Mouse (Mus musculus) E14TG2a.4 (cell line): Measurements from ENCODE around the gene Rtn4.
A peak's percentile ranks its signal among the peaks of the same experiment; 100 is the strongest.
"Not testable (repeated sequence)": the region's sequence is repeated elsewhere in the genome, so short reads cannot be mapped to it uniquely, and the experiment has no call there.

Experiments
- H3K27me3 ChIP-seq: 2 replicates; pipeline ENCODE4 v1.6.1; 2014; ENCODE audit warnings: low read length, control low read depth; ENCODE audit not compliant: insufficient read depth
- H3K36me3 ChIP-seq: 2 replicates; pipeline ENCODE4 v1.6.1; 2014; ENCODE audit warnings: low read length, control low read depth; ENCODE audit not compliant: insufficient read depth
- H3K4me1 ChIP-seq: replicated peaks from 2 replicates; pipeline ENCODE4 v1.6.1; 2014; ENCODE audit warnings: low read depth, low read length, control low read depth
- H3K4me3 ChIP-seq: replicated peaks from 2 replicates; pipeline ENCODE4 v1.5.1; 2014; ENCODE audit warnings: mild to moderate bottlenecking, low read length
- H3K9me3 ChIP-seq: 2 replicates; pipeline ENCODE4 v1.6.1; 2014; ENCODE audit warnings: low read length, control low read depth
- CTCF ChIP-seq: conservative IDR thresholded peaks from 2 replicates; pipeline ENCODE4 v1.5.1; 2014; ENCODE audit warnings: low read length
- NANOG ChIP-seq: IDR thresholded peaks from 2 replicates; pipeline ENCODE4 v1.6.1; 2014; ENCODE audit warnings: borderline replicate concordance, low read length, mixed read lengths
- POU5F1 ChIP-seq: IDR thresholded peaks from 2 replicates; pipeline ENCODE4 v1.6.1; 2014; ENCODE audit warnings: low read length, borderline replicate concordance

Gene Rtn4

GRCm38 (mm10) chr11:29692683-29693272 lies at the start of gene Rtn4:
Rtn4 (plus strand) TSS chr11:29692947.
- Histone ChIP-seq H3K4me3 (peak within 1 kb of the TSS; percentile 98), H3K36me3 (peaks cover 26% of the 10 kb centered on the region), H3K9me3 (no peaks in the 10 kb centered on the region), H3K4me1 (peaks cover 51% of the 10 kb centered on the region), H3K27me3 (no peaks in the 10 kb centered on the region)
- TF ChIP-seq CTCF, result no peak; the same call in 1 of the 2 replicates
- no peak for TF ChIP-seq POU5F1
- no peak for TF ChIP-seq NANOG

DNA sequence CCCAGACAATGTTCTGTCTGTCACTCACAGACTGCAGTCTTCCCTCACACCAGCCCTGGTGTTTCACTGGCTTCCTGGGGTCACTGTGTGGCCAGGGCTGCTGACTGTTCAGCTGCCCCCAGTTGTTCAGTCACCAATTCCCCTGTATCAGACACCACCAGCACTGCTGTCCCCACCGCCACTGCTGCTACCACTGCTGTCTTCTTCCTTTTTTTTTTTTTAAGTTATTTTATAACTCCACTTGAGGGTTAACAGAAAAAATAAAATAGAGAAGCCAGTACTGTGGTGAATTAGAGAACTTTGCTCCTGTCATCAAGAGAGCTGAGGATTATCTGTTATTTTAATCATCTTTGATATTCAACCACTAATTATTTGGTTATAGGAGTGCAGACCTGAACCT lies 48.3 kb upstream of the Rtn4 start:
- Histone ChIP-seq H3K4me1 (peaks cover 44% of the 10 kb centered on the region), H3K36me3 (no peaks in the 10 kb centered on the region), H3K4me3 (no peak overlapping the region), H3K9me3 (no peaks in the 10 kb centered on the region), H3K27me3 (no peaks in the 10 kb centered on the region)
- TF ChIP-seq POU5F1, result no peak
- no peak for TF ChIP-seq CTCF
- no peak for TF ChIP-seq NANOG

DNA sequence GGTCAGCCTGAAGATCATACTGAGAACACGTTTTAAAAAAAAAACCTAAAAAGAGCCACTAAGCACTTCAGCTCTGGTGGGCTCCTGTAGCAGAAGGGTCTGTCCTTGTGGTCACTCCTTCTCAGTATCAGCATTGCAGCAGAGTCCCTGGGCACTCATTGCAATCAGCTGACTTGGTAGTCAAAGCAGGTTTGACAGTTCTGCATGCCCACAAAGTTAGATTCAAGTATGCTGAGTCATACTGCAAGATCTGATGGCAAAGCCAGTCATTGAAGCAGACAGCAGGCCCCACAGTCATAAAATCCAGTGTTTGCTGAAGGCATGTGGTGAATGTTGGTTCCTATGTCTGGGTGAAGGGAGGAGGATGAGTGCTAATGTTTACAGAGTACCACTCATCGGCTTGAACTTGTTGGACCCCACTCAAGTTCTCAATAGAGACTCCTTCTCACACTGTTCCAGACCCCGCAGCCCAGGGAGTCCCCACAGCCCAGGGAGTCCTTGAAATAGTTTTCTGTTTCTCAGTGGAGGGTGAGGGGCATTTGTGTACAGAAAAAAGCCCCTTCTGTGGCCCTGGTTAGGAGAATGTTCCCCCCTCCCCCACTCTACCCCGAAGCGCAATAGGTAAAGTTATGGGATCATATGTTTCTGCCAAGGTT lies 47.2 kb upstream of the Rtn4 start:
- Histone ChIP-seq H3K4me3 (no peak overlapping the region), H3K36me3 (no peaks in the 10 kb centered on the region), H3K27me3 (no peaks in the 10 kb centered on the region), H3K9me3 (no peaks in the 10 kb centered on the region), H3K4me1 (peaks cover 35% of the 10 kb centered on the region)
- TF ChIP-seq CTCF, result no peak

- H3K9me3 ChIP-seq, result no peaks in the 10 kb centered on the region
- H3K27me3 ChIP-seq, result no peaks in the 10 kb centered on the region
- TF ChIP-seq CTCF (no peak), NANOG (no peak), POU5F1 (no peak)
Measured at GRCm38 (mm10) chr11:29647568-29648319, 45.0 kb upstream of the Rtn4 start.

GRCm38 (mm10) chr11:29655381-29655780 lies 37.4 kb upstream of the Rtn4 start:
- not testable (repeated sequence) for H3K27me3 ChIP-seq, H3K36me3 ChIP-seq, H3K4me3 ChIP-seq
- Histone ChIP-seq H3K9me3 (peaks cover 41% of the 10 kb centered on the region), H3K4me1 (peaks cover 19% of the 10 kb centered on the region)

More at GRCm38 (mm10) chr11:29647568-29648319, 45.0 kb upstream of the Rtn4 start:
- H3K36me3 ChIP-seq, result no peaks in the 10 kb centered on the region
- no peak overlapping the region for H3K4me3 ChIP-seq
- H3K4me1 ChIP-seq, result peaks cover 15% of the 10 kb centered on the region

DNA sequence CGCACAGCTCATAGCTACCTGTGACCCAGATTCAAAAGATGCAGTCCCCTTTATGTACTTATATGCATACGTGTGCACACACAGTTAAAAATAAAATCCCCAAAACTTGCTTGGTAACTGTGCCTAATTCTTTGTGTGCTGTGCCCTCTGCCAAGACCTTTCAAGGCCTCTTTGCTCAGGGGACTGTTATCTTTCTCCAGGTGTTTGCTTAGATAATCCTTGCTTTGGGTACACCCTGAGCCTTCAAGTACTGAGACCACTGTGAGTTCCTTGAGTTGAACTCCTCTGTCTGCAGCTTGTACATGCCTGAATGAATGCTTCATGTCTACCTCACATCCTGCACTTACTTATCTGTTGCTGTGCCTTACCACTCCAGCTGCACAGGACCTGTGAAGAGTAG lies 32.0 kb upstream of the Rtn4 start:
- Histone ChIP-seq H3K9me3 (peaks cover 35% of the 10 kb centered on the region), H3K36me3 (peaks cover 6% of the 10 kb centered on the region)
- TF ChIP-seq POU5F1 (no peak), CTCF (no peak), NANOG (no peak)

DNA sequence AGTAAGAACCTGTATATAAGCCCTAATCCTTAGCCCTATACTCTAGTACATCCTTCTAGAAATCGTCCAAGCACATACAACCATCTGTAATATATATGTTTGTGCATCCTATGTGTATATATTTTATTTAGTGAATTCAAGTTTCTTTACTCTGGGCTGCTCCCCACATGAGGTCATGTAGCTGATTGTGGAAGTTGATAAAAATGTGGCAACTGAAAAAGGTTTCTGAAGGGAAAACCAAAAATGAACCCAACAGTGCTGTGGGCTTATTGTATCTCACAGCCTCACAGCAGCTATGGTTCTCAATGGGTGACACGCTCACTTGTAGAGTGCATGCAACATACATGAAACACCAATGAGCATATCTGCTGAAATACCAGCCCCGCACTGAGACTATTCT lies 25.1 kb upstream of the Rtn4 start:
- Histone ChIP-seq H3K4me1 (peaks cover 24% of the 10 kb centered on the region), H3K36me3 (no peaks in the 10 kb centered on the region), H3K27me3 (no peaks in the 10 kb centered on the region), H3K9me3 (no peaks in the 10 kb centered on the region), H3K4me3 (no peak overlapping the region)
- TF ChIP-seq NANOG (no peak), POU5F1 (no peak), CTCF (no peak)

More for the DNA sequence above, 32.0 kb upstream of the Rtn4 start:
- Histone ChIP-seq H3K4me3 (no peak overlapping the region), H3K4me1 (no peaks in the 10 kb centered on the region), H3K27me3 (no peaks in the 10 kb centered on the region)

DNA sequence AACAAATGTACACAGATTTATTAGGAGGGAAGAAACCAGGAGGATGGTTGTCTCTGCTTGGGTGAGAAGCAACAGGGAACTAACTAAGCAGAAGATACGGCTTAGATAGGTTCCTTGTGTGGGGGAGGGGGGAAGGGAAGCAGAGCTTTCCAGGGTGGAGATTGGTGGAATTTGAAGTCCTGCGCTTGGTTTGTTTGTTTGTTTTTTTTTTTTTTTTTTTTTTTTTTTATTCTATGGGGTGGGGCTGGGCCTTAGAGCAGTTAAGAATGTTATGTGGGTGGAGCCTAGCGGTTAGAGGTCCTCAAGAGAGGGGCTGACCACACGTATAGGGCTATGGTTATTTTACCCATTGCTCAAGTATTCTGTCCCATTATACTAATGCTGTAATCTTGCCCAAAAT lies 23.0 kb upstream of the Rtn4 start:
- Histone ChIP-seq H3K27me3 (no peaks in the 10 kb centered on the region), H3K4me3 (no peak overlapping the region), H3K9me3 (no peaks in the 10 kb centered on the region), H3K36me3 (no peaks in the 10 kb centered on the region), H3K4me1 (peaks cover 29% of the 10 kb centered on the region)
- TF ChIP-seq NANOG (no peak), POU5F1 (no peak), CTCF (no peak)
